8 mouse cellular contexts compared by ENCODE assay signal in genomic region chr13:55465184-55465583, GRCm38 (mm10). TPM values are rescaled to one million over a fixed set of nuclear protein-coding genes. Genes with fewer than 3 reads are reported as not detected.
DNase-seq lines count a peak whose midpoint lies in the region; ATAC-seq and TF ChIP-seq lines count a peak whose summit lies in the region.

No protein-coding gene starts in this region.

- peak; percentile 73 for DNase-seq in adrenal gland, adult 2 months
- no peak for DNase-seq in adrenal gland, adult 8-10 months
- DNase-seq in neural tube, embryonic 11.5 days (ENCODE audit: low spot score): peak; percentile 49
- DNase-seq in neural tube, embryonic 10.5 days (ENCODE audit: extremely low spot score, low spot score): no peak
- peak; percentile 59 for DNase-seq in intestine, embryonic 14.5 days (ENCODE audit: low spot score)
- DNase-seq in retina, embryonic 14.5 days (ENCODE audit: low spot score): peak; percentile 45
- no peak for DNase-seq in urinary bladder, postnatal 36 days (ENCODE audit: low spot score in 2 of 2)
- DNase-seq in lung, postnatal 0 days (ENCODE audit: low spot score): no peak

- H3K9me3 ChIP-seq in neural tube, embryonic 11.5 days (ENCODE audit: control insufficient read depth, low read length): no peaks in the 10 kb centered on the region
- H3K9me3 ChIP-seq in intestine, embryonic 14.5 days (ENCODE audit: control insufficient read depth, low read length): no peaks in the 10 kb centered on the region
- H3K9me3 ChIP-seq in lung, postnatal 0 days (ENCODE audit: low read length): no peaks in the 10 kb centered on the region

- peak; percentile 36 for ATAC-seq in neural tube, embryonic 11.5 days (ENCODE audit: insufficient read depth, low FRiP score, low TSS enrichment)
- ATAC-seq in intestine, embryonic 14.5 days (replicated peaks; ENCODE audit: low FRiP score, low TSS enrichment, low read depth): no peak
- no peak for ATAC-seq in lung, postnatal 0 days

- TF ChIP-seq EP300 in lung, postnatal 0 days (IDR thresholded peaks at IDR 0.05): no peak

- no peak for TF ChIP-seq CTCF in lung, postnatal 0 days (IDR thresholded peaks at IDR 0.05)

- H3K4me3 ChIP-seq in neural tube, embryonic 11.5 days (ENCODE audit: low read depth, low read length): peak overlapping the region; percentile 50
- 0 out of 2 replicates have a peak overlapping the region, but pooled peaks have one; percentile 67 for H3K4me3 ChIP-seq in intestine, embryonic 14.5 days (ENCODE audit: low read depth, low read length)
- no peak overlapping the region for H3K4me3 ChIP-seq in lung, postnatal 0 days (ENCODE audit: low read depth, low read length)

- WGBS in neural tube, embryonic 11.5 days: 4% methylated on average over 3 of the region's 3 CpGs
- WGBS in intestine, embryonic 14.5 days: 26% methylated on average over 3 of the region's 3 CpGs
- WGBS in lung, postnatal 0 days: 44% methylated on average over 3 of the region's 3 CpGs

- H3K36me3 ChIP-seq in neural tube, embryonic 11.5 days (ENCODE audit: control insufficient read depth, insufficient read depth, low read length): 0 out of 2 replicates have a peak, but pooled peaks cover 2% of the 10 kb centered on the region
- H3K36me3 ChIP-seq in intestine, embryonic 14.5 days (ENCODE audit: control insufficient read depth, insufficient read depth, low read length): peaks cover 16% of the 10 kb centered on the region
- H3K36me3 ChIP-seq in lung, postnatal 0 days (ENCODE audit: insufficient read depth, low read length): peaks cover 6% of the 10 kb centered on the region; the same call in 1 of the 2 replicates

- H3K4me1 ChIP-seq in neural tube, embryonic 11.5 days (ENCODE audit: control insufficient read depth, insufficient read depth, low read length): peaks cover 29% of the 10 kb centered on the region
- peaks cover 6% of the 10 kb centered on the region; the same call in 1 of the 2 replicates for H3K4me1 ChIP-seq in intestine, embryonic 14.5 days (replicated peaks; ENCODE audit: control insufficient read depth, insufficient read depth, low read length)
- H3K4me1 ChIP-seq in lung, postnatal 0 days (ENCODE audit: insufficient read depth, low read depth, low read length): peaks cover 10% of the 10 kb centered on the region; the same call in 1 of the 2 replicates

- H3K27me3 ChIP-seq in neural tube, embryonic 11.5 days (ENCODE audit: control insufficient read depth, insufficient read depth, low read length): no peaks in the 10 kb centered on the region
- H3K27me3 ChIP-seq in intestine, embryonic 14.5 days (replicated peaks; ENCODE audit: control insufficient read depth, insufficient read depth, low read length): no peaks in the 10 kb centered on the region
- H3K27me3 ChIP-seq in lung, postnatal 0 days (replicated peaks; ENCODE audit: insufficient read depth, low read length): no peaks in the 10 kb centered on the region

- peak overlapping the region; percentile 66 for H3K4me2 ChIP-seq in neural tube, embryonic 11.5 days (ENCODE audit: low read depth)
- peak overlapping the region; percentile 93 for H3K4me2 ChIP-seq in intestine, embryonic 14.5 days (ENCODE audit: low read length)
- H3K4me2 ChIP-seq in lung, postnatal 0 days (replicated peaks; ENCODE audit: low read depth, low read length): no peak overlapping the region

- peak overlapping the region; percentile 84 for H3K27ac ChIP-seq in neural tube, embryonic 11.5 days (ENCODE audit: low read depth, low read length)
- no peak overlapping the region for H3K27ac ChIP-seq in intestine, embryonic 14.5 days (ENCODE audit: low read depth)
- no peak overlapping the region for H3K27ac ChIP-seq in lung, postnatal 0 days (ENCODE audit: low read length)

- peak overlapping the region; percentile 69 for H3K9ac ChIP-seq in neural tube, embryonic 11.5 days (ENCODE audit: low read length)
- H3K9ac ChIP-seq in intestine, embryonic 14.5 days (ENCODE audit: low read length): no peak overlapping the region
- no peak overlapping the region for H3K9ac ChIP-seq in lung, postnatal 0 days (replicated peaks; ENCODE audit: low read depth)

RNA-seq across cellular contexts. Expression of gene Prr7, which starts 1.1 kb away (rescaled TPM):
- 1 to 10 TPM; 1.5 to 4.1 TPM for total RNA-seq in adrenal gland, adult 2 months (2021)
- 59.0 and 66.3 TPM in 2 replicates for polyA plus RNA-seq in adrenal gland, adult 2 months (2012; rRNA removed)
- 1 to 10 TPM; 2.3 to 4.3 (median 3.7) TPM for total RNA-seq in adrenal gland, adult 8-10 months (2022)
- 2.2 and 2.6 TPM in 2 replicates for polyA plus RNA-seq in neural tube, embryonic 11.5 days (2014; fragmentation: Nextera tagmentation; extraction: Ambion mirVana)
- polyA plus RNA-seq in intestine, embryonic 14.5 days (2014; fragmentation: Nextera tagmentation; extraction: Ambion mirVana): 0.55 and 0.70 TPM in 2 replicates
- polyA plus RNA-seq in lung, postnatal 0 days (2015; fragmentation: Nextera tagmentation; extraction: Ambion mirVana): 0.17 and 0.45 TPM in 2 replicates

RNA-seq across cellular contexts. Expression of gene Grk6, which starts 20.3 kb away (rescaled TPM):
- 10 to 100 TPM; 28.4 to 36.5 TPM for total RNA-seq in adrenal gland, adult 2 months (2021)
- polyA plus RNA-seq in adrenal gland, adult 2 months (2012; rRNA removed): 48.5 and 70.5 TPM in 2 replicates
- total RNA-seq in adrenal gland, adult 8-10 months (2022): 10 to 100 TPM; 36.0 to 55.3 (median 48.6) TPM
- polyA plus RNA-seq in neural tube, embryonic 11.5 days (2014; fragmentation: Nextera tagmentation; extraction: Ambion mirVana): 58.1 and 59.6 TPM in 2 replicates
- 43.4 and 55.1 TPM in 2 replicates for polyA plus RNA-seq in intestine, embryonic 14.5 days (2014; fragmentation: Nextera tagmentation; extraction: Ambion mirVana)
- polyA plus RNA-seq in lung, postnatal 0 days (2015; fragmentation: Nextera tagmentation; extraction: Ambion mirVana): 20.4 and 20.5 TPM in 2 replicates

RNA-seq across cellular contexts. Expression of gene Dbn1, which starts 22.7 kb away (rescaled TPM):
- 10 to 100 TPM; 12.6 to 25.9 TPM for total RNA-seq in adrenal gland, adult 2 months (2021)
- 41.5 and 44.1 TPM in 2 replicates for polyA plus RNA-seq in adrenal gland, adult 2 months (2012; rRNA removed)
- total RNA-seq in adrenal gland, adult 8-10 months (2022): 10 to 100 TPM; 13.6 to 33.8 (median 24.0) TPM
- 362 and 372 TPM in 2 replicates for polyA plus RNA-seq in neural tube, embryonic 11.5 days (2014; fragmentation: Nextera tagmentation; extraction: Ambion mirVana)
- 120 and 134 TPM in 2 replicates for polyA plus RNA-seq in intestine, embryonic 14.5 days (2014; fragmentation: Nextera tagmentation; extraction: Ambion mirVana)
- polyA plus RNA-seq in lung, postnatal 0 days (2015; fragmentation: Nextera tagmentation; extraction: Ambion mirVana): 43.0 and 50.6 TPM in 2 replicates

RNA-seq across cellular contexts. Expression of gene F12, which starts 38.6 kb away (rescaled TPM):
- total RNA-seq in adrenal gland, adult 2 months (2021): 1 to 10 TPM in 1 of 2 experiments, not detected in 1; 1.5 TPM
- polyA plus RNA-seq in adrenal gland, adult 2 months (2012; rRNA removed): 0.10 and 0.34 TPM in 2 replicates
- total RNA-seq in adrenal gland, adult 8-10 months (2022): under 1 TPM in 3 of 4 experiments, not detected in 1; 0.17 to 0.71 (median 0.43) TPM
- polyA plus RNA-seq in neural tube, embryonic 11.5 days (2014; fragmentation: Nextera tagmentation; extraction: Ambion mirVana): not detected in 2 replicates
- polyA plus RNA-seq in intestine, embryonic 14.5 days (2014; fragmentation: Nextera tagmentation; extraction: Ambion mirVana): 0.16 TPM in 1 of 2 replicates, not detected in the other
- not detected in 2 replicates for polyA plus RNA-seq in lung, postnatal 0 days (2015; fragmentation: Nextera tagmentation; extraction: Ambion mirVana)

RNA-seq across cellular contexts. Expression of gene Pdlim7, which starts 48.3 kb away (rescaled TPM):
- total RNA-seq in adrenal gland, adult 2 months (2021): 10 to 100 TPM; 15.2 to 19.5 TPM
- 45.2 and 52.4 TPM in 2 replicates for polyA plus RNA-seq in adrenal gland, adult 2 months (2012; rRNA removed)
- total RNA-seq in adrenal gland, adult 8-10 months (2022): 10 to 100 TPM; 10.9 to 23.8 (median 18.3) TPM
- polyA plus RNA-seq in neural tube, embryonic 11.5 days (2014; fragmentation: Nextera tagmentation; extraction: Ambion mirVana): 165 and 172 TPM in 2 replicates
- 253 and 260 TPM in 2 replicates for polyA plus RNA-seq in intestine, embryonic 14.5 days (2014; fragmentation: Nextera tagmentation; extraction: Ambion mirVana)
- polyA plus RNA-seq in lung, postnatal 0 days (2015; fragmentation: Nextera tagmentation; extraction: Ambion mirVana): 109 and 111 TPM in 2 replicates

Comparison
In these comparisons a context has a peak if more than half of its experiments do, and no peak if none do; other contexts are left out.
1. DNase-seq: peak in adrenal gland, adult 2 months (single experiment), neural tube, embryonic 11.5 days (single experiment), intestine, embryonic 14.5 days (single experiment) and retina, embryonic 14.5 days (single experiment); none in adrenal gland, adult 8-10 months (single experiment), neural tube, embryonic 10.5 days (single experiment), urinary bladder, postnatal 36 days (0 of 2) and lung, postnatal 0 days (single experiment).
2. RNA of gene Prr7, which starts 1.1 kb away (polyA plus RNA-seq): 59.0 to 66.3 TPM in adrenal gland, adult 2 months; 2.2 to 2.6 TPM in neural tube, embryonic 11.5 days, 0.55 to 0.70 TPM in intestine, embryonic 14.5 days and 0.17 to 0.45 TPM in lung, postnatal 0 days; every median in the first group is over 10 times any median in the second.